Mouse (Mus musculus) spleen, adult 2 months (tissue): Measurements from ENCODE around the gene Tnni2.

Experiments
- CTCF ChIP-seq: fragments of 200-500 bp; IDR thresholded peaks from 2 replicates; pipeline ENCODE4 v1.5.1; 2011; ENCODE audit warnings: mild to moderate bottlenecking, inconsistent platforms; ENCODE audit not compliant: insufficient read depth, insufficient read length, insufficient replicate concordance; ENCODE audit errors: extremely low read depth
- POLR2A ChIP-seq: fragments of 200-500 bp; IDR thresholded peaks from 2 replicates; pipeline ENCODE4 v1.6.1; 2011; ENCODE audit warnings: low read depth, low read length, inconsistent platforms

DNA sequence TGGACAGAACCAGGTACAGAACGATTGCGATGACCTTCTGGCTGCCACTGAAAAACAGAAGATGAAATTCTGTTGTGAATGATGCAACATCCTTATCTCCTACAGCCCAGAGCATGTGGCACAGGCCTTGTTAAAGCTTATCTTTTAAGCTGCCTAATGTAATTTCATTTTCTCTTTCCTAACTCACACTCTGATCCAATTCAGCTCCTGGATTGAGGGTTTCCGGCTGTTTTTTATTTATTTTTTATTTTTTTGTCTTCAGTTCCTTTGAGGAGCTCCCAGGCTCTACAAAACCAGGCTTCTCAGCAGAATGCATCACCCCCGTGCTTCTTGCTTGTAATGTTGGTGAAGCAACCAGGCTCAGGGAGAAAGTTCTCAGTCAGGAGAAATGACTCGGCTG lies 21.7 kb upstream of the Tnni2 start:
- TF ChIP-seq CTCF (no peak), POLR2A (no peak)
